Mouse (Mus musculus) midbrain, embryonic 11.5 days (tissue): ENCODE measurements around the gene Clca1. TPM values are rescaled to one million over a fixed set of nuclear protein-coding genes. Genes with fewer than 3 reads are reported as not detected.
A peak's percentile ranks its signal among the peaks of the same experiment; 100 is the strongest.

ENCODE experiments used
- ATAC-seq: fragments of 200-750 bp; cut with Nextera tagmentation; 2 replicates; pipeline ENCODE4 v1.8.0; 2017; ENCODE audit warnings: moderate TSS enrichment, moderate library complexity; ENCODE audit not compliant: low FRiP score
- DNase-seq: peaks from one replicate; pipeline ENCODE4 v3.0.0; 2015; ENCODE audit warnings: low spot score; ENCODE audit errors: missing footprints
- H3K27ac ChIP-seq: fragments of 300-500 bp; sonication (generic); 2 replicates; pipeline ENCODE4 v1.5.1; 2014; ENCODE audit warnings: low read depth, low read length
- H3K27me3 ChIP-seq: fragments of 300-500 bp; sonication (generic); 2 replicates; pipeline ENCODE4 v1.6.1; 2014; ENCODE audit warnings: mild to moderate bottlenecking, low read length, moderate library complexity, mixed read lengths; ENCODE audit not compliant: control insufficient read depth, insufficient read depth
- H3K36me3 ChIP-seq: fragments of 300-500 bp; sonication (generic); 2 replicates; pipeline ENCODE4 v1.6.1; 2014; ENCODE audit warnings: mild to moderate bottlenecking, low read length, moderate library complexity, mixed read lengths; ENCODE audit not compliant: control insufficient read depth, insufficient read depth
- H3K4me1 ChIP-seq: fragments of 300-500 bp; sonication (generic); 2 replicates; pipeline ENCODE4 v1.6.1; 2014; ENCODE audit warnings: low read length; ENCODE audit not compliant: control insufficient read depth, insufficient read depth
- H3K4me2 ChIP-seq: fragments of 300-500 bp; sonication (generic); 2 replicates; pipeline ENCODE4 v1.6.1; 2014; ENCODE audit warnings: mild to moderate bottlenecking, moderate library complexity
- H3K4me3 ChIP-seq: fragments of 300-500 bp; sonication (generic); 2 replicates; pipeline ENCODE4 v1.5.1; 2014; ENCODE audit warnings: low read depth, low read length
- H3K9ac ChIP-seq: fragments of 300-500 bp; sonication (generic); 2 replicates; pipeline ENCODE4 v1.6.1; 2014; ENCODE audit warnings: low read length
- H3K9me3 ChIP-seq: fragments of 300-500 bp; sonication (generic); 2 replicates; pipeline ENCODE4 v1.6.1; 2016; ENCODE audit warnings: low read length; ENCODE audit not compliant: control insufficient read depth
- WGBS: fragments of 180-500 bp; shearing (Covaris S2); extraction: QIAGEN DNeasy Blood & Tissue Kit; methylation state at CpG from one replicate; pipeline ENCODE4 v1.1.7; 2014; 5-methylcytosine and 5-hydroxymethylcytosine counted together
- polyA plus RNA-seq: library from polyadenylated mRNA; unstranded; fragments of >200 nt; fragmentation: Nextera tagmentation; extraction: Ambion mirVana; gene quantifications from 2 replicates; pipeline ENCODE4 v1.2.1, GENCODE M21; 2014

Gene Clca1
- polyA plus RNA-seq, 1 experiment from 2014 or later, result not detected

GRCm38 (mm10) chr3:145017807-145018206 is 14.8 kb downstream of the Clca1 start:
- Histone ChIP-seq H3K27ac (no peak overlapping the region), H3K36me3 (no peaks in the 10 kb centered on the region), H3K4me2 (no peak overlapping the region), H3K4me1 (no peaks in the 10 kb centered on the region), H3K4me3 (no peak overlapping the region), H3K9ac (no peak overlapping the region), H3K27me3 (no peaks in the 10 kb centered on the region), H3K9me3 (no peaks in the 10 kb centered on the region)
- 56% methylated on average over 3 of the region's 3 CpGs for WGBS
- no peak for DNase-seq
- no peak for ATAC-seq

- DNase-seq (no peak), ATAC-seq (no peak)
- 37% methylated on average over 5 of the region's 5 CpGs for WGBS
- no peaks in the 10 kb centered on the region for H3K36me3 ChIP-seq
- no peaks in the 10 kb centered on the region for H3K4me1 ChIP-seq
- no peaks in the 10 kb centered on the region for H3K9me3 ChIP-seq
- H3K27me3 ChIP-seq, result no peaks in the 10 kb centered on the region
- no peak overlapping the region for H3K4me2 ChIP-seq
- no peak overlapping the region for H3K9ac ChIP-seq
- H3K4me3 ChIP-seq, result no peak overlapping the region
- no peak overlapping the region for H3K27ac ChIP-seq
These were observed 28.2 kb downstream of the Clca1 start for GRCm38 (mm10) chr3:145004422-145004821.

- DNase-seq (no peak), ATAC-seq (no peak)
- H3K9ac ChIP-seq, result no peak overlapping the region
- no peak overlapping the region for H3K27ac ChIP-seq
- no peaks in the 10 kb centered on the region for H3K36me3 ChIP-seq
- H3K4me3 ChIP-seq, result no peak overlapping the region
- H3K9me3 ChIP-seq, result no peaks in the 10 kb centered on the region
- no peak overlapping the region for H3K4me2 ChIP-seq
- WGBS, result 69% methylated on average over 1 of the region's 1 CpGs
- H3K4me1 ChIP-seq, result no peaks in the 10 kb centered on the region
- H3K27me3 ChIP-seq, result no peaks in the 10 kb centered on the region
These were observed 31.7 kb downstream of the Clca1 start for GRCm38 (mm10) chr3:145000912-145001311.

- H3K4me1 ChIP-seq, result no peaks in the 10 kb centered on the region
- H3K27ac ChIP-seq, result no peak overlapping the region
- H3K4me2 ChIP-seq, result no peak overlapping the region
- no peak overlapping the region for H3K9ac ChIP-seq
- no peaks in the 10 kb centered on the region for H3K9me3 ChIP-seq
- 89% methylated on average over 5 of the region's 5 CpGs for WGBS
- no peak for DNase-seq
- H3K4me3 ChIP-seq, result no peak overlapping the region
- ATAC-seq, result no peak
- H3K36me3 ChIP-seq, result no peaks in the 10 kb centered on the region
- H3K27me3 ChIP-seq, result no peaks in the 10 kb centered on the region
These were observed 39.5 kb downstream of the Clca1 start for GRCm38 (mm10) chr3:144993055-144993454.

- H3K4me1 ChIP-seq, result no peaks in the 10 kb centered on the region
- H3K27ac ChIP-seq, result no peak overlapping the region
- no peaks in the 10 kb centered on the region for H3K27me3 ChIP-seq
- H3K4me3 ChIP-seq, result no peak overlapping the region
- H3K9ac ChIP-seq, result no peak overlapping the region
- no peak overlapping the region for H3K4me2 ChIP-seq
- no peak for ATAC-seq
- no peak for DNase-seq
- H3K36me3 ChIP-seq, result no peaks in the 10 kb centered on the region
- H3K9me3 ChIP-seq, result no peaks in the 10 kb centered on the region
These were observed 40.0 kb downstream of the Clca1 start for GRCm38 (mm10) chr3:144992618-144993017.

GRCm38 (mm10) chr3:144985890-144986289 is 46.7 kb downstream of the Clca1 start:
- no peak for DNase-seq
- Histone ChIP-seq H3K36me3 (no peaks in the 10 kb centered on the region), H3K4me3 (no peak overlapping the region), H3K9me3 (no peaks in the 10 kb centered on the region), H3K27ac (no peak overlapping the region), H3K27me3 (no peaks in the 10 kb centered on the region), H3K9ac (no peak overlapping the region), H3K4me2 (no peak overlapping the region), H3K4me1 (no peaks in the 10 kb centered on the region)
- ATAC-seq, result no peak
- WGBS, result 79% methylated on average over 5 of the region's 5 CpGs

GRCm38 (mm10) chr3:144980551-144980950 is 52.0 kb downstream of the Clca1 start:
- no peaks in the 10 kb centered on the region for H3K27me3 ChIP-seq
- H3K36me3 ChIP-seq, result no peaks in the 10 kb centered on the region
- H3K27ac ChIP-seq, result no peak overlapping the region
- no peak overlapping the region for H3K4me2 ChIP-seq
- H3K4me1 ChIP-seq, result no peaks in the 10 kb centered on the region
- no peak overlapping the region for H3K4me3 ChIP-seq
- DNase-seq, result no peak
- 85% methylated on average over 6 of the region's 6 CpGs for WGBS
- ATAC-seq, result no peak
- H3K9ac ChIP-seq, result no peak overlapping the region
- H3K9me3 ChIP-seq, result no peaks in the 10 kb centered on the region

GRCm38 (mm10) chr3:144977631-144978030 is 54.9 kb downstream of the Clca1 start:
- no peak overlapping the region for H3K9ac ChIP-seq
- no peaks in the 10 kb centered on the region for H3K27me3 ChIP-seq
- ATAC-seq (no peak; the same call in 1 of the 2 replicates), DNase-seq (no peak)
- no peak overlapping the region for H3K4me3 ChIP-seq
- 12% methylated on average over 4 of the region's 4 CpGs for WGBS
- no peaks in the 10 kb centered on the region for H3K9me3 ChIP-seq
- H3K27ac ChIP-seq, result no peak overlapping the region
- H3K36me3 ChIP-seq, result no peaks in the 10 kb centered on the region
- H3K4me2 ChIP-seq, result no peak overlapping the region
- no peaks in the 10 kb centered on the region for H3K4me1 ChIP-seq

- H3K27me3 ChIP-seq, result no peaks in the 10 kb centered on the region
- no peak for DNase-seq
- no peaks in the 10 kb centered on the region for H3K36me3 ChIP-seq
- no peaks in the 10 kb centered on the region for H3K4me1 ChIP-seq
- H3K9me3 ChIP-seq, result no peaks in the 10 kb centered on the region
- 0 out of 2 replicates have a peak, but pooled peaks have one; percentile 40 for ATAC-seq
- WGBS, result 35% methylated on average over 1 of the region's 1 CpGs
- H3K4me3 ChIP-seq, result no peak overlapping the region
- no peak overlapping the region for H3K4me2 ChIP-seq
- no peak overlapping the region for H3K27ac ChIP-seq
- H3K9ac ChIP-seq, result no peak overlapping the region
These were observed 56.5 kb downstream of the Clca1 start for GRCm38 (mm10) chr3:144976091-144976490.

- no peaks in the 10 kb centered on the region for H3K27me3 ChIP-seq
- no peaks in the 10 kb centered on the region for H3K36me3 ChIP-seq
- H3K4me1 ChIP-seq, result no peaks in the 10 kb centered on the region
- DNase-seq, result no peak
- H3K9ac ChIP-seq, result no peak within 1 kb of the TSS
- H3K4me3 ChIP-seq, result no peak within 1 kb of the TSS
- no peak for ATAC-seq
- no peak within 1 kb of the TSS for H3K4me2 ChIP-seq
- no peaks in the 10 kb centered on the region for H3K9me3 ChIP-seq
- no peak within 1 kb of the TSS for H3K27ac ChIP-seq
These were observed 57.6 kb downstream of the Clca1 start, which contains the start of gene Clca4a for GRCm38 (mm10) chr3:144974945-144975344. Gene Clca4a, minus strand, starts transcription at chr3:144975045.
